Mouse (Mus musculus) monocyte, adult 2 months (primary cell): Measurements from ENCODE around the gene Lemd1.

ENCODE experiments used
- DNase-seq, 2 experiments: peaks; one replicate each; pipeline ENCODE4 v3.0.0; 2022; ENCODE audit warnings: low spot score in 2 of 2, low read depth in 1 of 2

Gene Lemd1

DNA sequence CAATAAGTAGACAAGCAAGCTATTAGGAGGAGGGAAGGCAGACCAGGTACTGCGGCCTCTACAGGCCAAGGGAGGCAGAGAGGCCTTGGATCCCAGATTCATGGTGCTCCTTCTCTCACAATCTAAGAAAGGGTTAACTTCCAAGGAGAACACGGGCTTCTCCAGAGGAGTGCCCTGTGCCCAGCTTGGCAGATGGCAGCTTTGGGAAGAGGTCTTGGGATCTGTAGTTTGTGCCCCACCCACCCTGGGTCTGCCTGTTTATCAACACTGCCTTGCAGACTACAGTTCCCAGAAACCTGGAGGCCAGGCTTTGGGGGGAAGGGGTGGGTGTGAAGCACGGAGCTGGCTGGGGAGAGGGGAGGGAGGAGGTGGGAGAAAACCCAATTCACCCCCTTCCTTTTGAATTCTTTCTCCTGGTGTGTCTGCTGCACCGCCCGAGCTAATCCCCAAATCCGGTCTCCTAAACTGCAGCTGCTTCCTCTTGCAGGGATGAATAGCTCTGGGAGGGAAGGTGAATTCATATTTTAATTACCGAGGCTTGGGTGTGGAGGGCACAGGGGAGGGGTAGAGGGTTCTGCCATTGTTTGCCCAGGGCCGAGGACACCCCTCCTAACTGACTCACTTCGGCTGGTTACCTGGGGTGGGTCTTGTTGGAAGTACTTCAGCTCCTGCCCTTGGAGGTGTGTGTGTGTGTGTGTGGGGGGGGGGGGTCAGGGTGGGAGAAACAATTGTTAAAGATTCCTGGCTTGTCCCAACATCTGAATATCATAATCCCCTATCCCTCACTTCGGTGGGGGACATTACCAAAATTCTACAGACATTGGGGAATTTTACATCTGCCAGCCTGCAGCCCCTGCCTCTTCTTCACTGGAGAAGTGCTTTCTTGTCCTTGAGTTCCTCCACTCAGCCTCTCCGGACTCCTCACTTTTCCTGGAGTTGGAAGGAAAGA lies 9.6 kb downstream of the Lemd1 start:
- DNase-seq, result no peak

- no peak for DNase-seq
Observed at GRCm38 (mm10) chr1:132201511-132201860, 10.3 kb downstream of the Lemd1 start.

DNA sequence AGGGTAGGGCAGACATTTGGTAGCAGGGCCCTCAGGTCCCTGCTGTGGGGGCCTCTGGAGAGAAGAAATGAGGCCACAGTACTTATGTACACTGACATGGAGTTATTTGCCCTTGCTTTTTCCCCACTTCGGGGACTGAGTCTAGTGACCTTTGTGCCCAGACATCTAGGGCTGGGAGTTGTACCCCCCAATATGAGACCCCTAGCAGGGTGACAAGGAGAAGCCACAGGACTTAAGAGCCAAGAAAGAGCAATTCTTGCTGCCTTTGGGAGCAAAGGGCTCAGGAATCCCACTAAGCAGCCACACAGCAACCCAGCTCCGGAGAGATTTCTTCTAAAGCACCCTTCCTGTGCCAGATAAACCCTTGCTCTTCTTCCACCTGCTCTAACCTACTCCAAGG lies 10.7 kb downstream of the Lemd1 start:
- no peak for DNase-seq

GRCm38 (mm10) chr1:132202771-132203170 lies 11.5 kb downstream of the Lemd1 start:
- DNase-seq, result no peak

GRCm38 (mm10) chr1:132205958-132206357 lies 14.7 kb downstream of the Lemd1 start:
- no peak for DNase-seq

DNA sequence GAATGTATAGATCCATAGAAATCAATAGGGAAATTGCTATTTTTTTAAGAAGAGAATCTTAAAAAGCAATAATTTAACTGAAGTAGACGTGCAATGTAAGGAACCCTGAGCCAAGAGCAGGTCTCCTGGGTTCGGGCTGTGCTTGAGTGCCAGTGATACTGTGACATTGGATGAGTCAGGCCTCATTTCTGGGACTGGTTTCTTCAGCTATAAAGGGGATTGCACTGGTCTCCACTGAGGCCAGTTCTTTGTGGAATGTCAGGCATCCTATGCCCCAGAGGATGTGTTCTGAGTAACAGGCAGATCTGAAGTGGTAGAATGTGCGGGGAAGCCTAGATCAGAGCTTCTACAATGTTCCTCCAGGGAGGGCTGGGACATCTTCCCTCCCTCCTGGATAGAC lies 15.6 kb downstream of the Lemd1 start:
- no peak for DNase-seq

- no peak for DNase-seq
Observed at GRCm38 (mm10) chr1:132208154-132208553, 16.9 kb downstream of the Lemd1 start.

GRCm38 (mm10) chr1:132209400-132209799 lies 18.2 kb downstream of the Lemd1 start:
- DNase-seq, result no peak

GRCm38 (mm10) chr1:132210922-132211321 lies 19.7 kb downstream of the Lemd1 start:
- no peak for DNase-seq

GRCm38 (mm10) chr1:132211672-132212071 lies 20.4 kb downstream of the Lemd1 start:
- no peak for DNase-seq

GRCm38 (mm10) chr1:132212218-132212617 lies 21.0 kb downstream of the Lemd1 start:
- DNase-seq, result no peak

- DNase-seq, result no peak
Observed at GRCm38 (mm10) chr1:132213076-132213475, 21.8 kb downstream of the Lemd1 start.

GRCm38 (mm10) chr1:132216276-132216675 lies 25.0 kb downstream of the Lemd1 start:
- no peak for DNase-seq

GRCm38 (mm10) chr1:132221627-132222026 lies 30.4 kb downstream of the Lemd1 start:
- DNase-seq, result no peak

DNA sequence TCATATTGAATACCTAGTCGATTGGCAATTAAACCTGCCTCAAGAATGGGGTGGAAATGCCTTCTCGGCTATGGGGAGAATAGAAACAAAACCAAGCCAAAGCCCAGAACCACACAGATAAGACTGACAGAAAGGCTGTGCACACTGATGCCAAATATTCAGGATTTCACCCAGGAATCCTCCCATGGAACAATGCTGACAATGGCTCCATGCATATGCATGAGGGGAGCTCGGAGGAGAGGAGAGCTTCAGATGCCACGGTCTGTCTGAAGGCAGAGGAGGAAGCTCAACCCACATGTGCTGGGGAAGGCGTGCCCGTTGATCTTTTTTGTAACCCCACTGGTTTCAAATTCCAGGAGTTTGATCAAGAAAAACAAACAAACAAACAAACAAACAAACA lies 30.9 kb downstream of the Lemd1 start:
- no peak for DNase-seq

DNA sequence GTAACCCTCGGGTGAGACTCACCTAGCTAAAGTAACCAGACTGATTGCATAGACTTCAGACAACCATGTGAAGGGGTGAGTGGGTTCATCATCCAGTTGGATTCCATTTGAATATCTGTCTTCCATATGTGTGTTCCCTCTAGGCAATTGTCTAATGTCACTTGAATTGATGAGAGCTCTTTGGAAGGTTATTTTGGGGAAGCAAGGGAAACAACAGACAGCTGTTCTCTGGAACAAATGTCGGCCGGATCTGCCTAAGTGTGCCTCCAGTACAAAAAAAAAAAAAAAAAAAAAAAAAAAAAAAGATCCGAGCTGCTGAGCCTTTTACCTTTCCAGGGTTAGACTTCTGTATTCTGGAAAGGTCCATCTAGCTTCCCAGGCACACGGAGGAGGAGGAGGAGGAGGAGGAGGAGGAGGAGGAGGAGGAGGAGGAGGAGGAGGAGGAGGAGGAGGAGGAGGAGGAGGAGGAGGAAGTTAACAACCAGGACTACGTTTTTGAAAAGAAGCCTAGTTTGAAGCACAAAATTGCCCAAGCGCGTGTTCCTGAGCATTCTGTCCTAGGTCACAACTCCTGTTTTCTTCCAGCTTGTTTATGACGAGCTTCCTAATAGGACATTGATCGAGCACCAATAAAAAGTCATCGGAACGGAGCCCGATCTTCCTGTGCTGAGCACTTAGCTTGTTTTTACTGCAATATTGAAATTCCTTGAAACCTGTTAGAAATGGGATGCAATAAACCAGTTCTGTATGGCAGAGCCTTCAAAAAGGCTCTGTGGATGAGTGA lies 35.3 kb downstream of the Lemd1 start:
- DNase-seq, result no peak

DNA sequence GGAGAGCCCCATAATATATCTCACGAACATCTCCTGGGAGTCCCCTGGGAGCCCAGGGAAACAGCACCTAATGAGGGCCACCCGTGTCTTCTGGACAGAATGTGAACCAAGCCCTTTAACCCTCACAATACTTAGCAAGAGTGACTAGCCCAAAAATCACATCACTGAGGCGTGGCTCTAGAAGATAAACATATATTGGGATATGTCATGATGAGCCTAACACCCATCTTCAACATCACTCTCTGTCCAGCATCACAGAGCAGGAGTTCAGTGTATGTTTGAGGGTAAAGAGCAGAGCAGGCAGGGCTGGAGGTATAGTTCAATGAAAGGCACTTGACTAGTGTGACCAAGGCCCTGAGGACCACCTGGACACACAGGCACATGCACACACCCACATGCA lies 38.4 kb downstream of the Lemd1 start, which contains the start of gene Gm10188:
Gm10188 (minus strand) TSS at position 101 of the 400 bp plus-strand sequence.
- DNase-seq, result no peak

DNA sequence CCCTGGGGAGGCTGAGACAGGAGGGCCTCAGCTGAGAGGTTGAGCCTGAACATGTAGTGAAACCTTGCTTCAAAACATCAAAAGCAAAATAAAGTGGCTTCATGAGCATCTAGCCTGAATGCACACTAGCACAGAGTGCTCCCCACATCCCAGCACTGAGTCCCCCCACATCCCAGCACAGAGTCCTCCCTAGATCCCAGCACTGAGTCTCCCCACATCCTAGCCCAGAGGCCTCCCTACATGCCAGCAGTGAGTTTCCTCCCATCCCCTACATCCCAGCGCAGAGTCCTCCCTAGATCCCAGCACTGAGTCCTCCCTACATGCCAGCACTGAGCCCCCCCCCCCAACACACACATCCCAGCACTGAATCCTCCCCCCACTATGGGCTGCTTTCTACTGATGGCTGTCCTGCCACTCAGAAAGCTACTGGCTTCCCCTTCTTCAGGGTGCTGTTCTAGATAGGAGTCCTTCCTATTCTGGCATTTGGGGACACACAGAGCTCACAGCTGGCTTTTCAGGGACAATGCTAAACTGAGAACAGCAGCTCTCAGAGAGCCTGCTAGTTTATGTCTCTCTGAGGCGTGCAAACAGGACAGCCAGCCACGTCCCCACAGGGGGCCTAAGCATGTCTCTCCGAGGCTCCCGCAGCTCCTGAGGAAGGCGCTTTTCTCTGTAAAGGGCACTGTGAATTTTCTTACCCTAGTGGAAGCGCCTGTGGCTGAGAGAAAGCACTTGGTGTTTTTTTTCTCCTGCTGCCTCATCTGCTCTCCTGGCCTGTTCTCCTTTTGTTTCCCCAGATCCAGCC lies 40.4 kb downstream of the Lemd1 start:
- DNase-seq, result no peak

DNA sequence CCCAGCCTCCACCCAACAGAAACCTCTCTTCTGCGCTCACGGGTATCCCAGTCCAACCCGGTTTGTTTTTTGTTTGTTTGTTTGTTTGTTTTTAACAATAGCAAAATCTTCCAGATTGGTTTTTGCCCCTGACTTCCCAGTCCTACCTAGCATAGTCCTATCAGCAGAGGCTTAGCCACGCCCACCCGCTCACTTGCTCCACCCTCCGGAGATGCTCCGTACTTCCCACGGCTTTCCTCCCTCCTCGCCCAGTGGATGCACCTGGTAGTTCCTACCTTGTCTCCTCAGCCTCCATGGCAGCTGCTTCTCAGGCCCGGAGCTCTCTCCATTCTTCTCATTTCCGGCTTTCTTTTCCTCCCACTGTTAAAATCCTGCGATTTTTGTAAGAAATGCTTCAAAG lies 42.3 kb downstream of the Lemd1 start:
- DNase-seq, result no peak

GRCm38 (mm10) chr1:132234757-132235273 lies 43.6 kb downstream of the Lemd1 start:
- DNase-seq, result no peak

DNA sequence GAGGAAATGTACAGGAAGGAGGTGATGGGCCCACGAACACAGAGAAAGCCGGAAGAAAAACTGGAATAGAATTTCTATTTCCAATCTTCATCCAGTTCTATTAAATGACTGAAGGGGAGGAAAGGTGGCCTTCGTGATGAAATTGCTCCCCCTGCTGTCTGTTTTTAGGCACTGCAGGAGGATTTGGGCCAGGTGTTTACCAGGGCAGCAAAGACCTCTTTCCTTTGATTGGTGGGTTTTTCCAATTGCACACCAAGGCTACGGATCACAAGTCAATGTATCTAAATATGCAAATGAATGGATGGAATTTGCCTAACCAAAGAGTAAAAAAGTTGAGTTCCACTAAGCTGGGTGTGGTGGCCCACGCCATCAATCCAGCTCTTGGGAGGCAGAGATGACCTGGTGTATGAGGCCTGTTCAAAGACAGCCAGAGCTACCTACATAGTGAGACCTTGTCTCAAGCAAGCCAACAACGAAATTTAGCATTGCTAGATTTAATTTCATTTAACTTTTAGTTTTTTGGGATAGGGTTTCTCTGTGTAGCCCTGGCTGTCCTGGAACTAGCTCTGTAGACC lies 46.4 kb downstream of the Lemd1 start:
- DNase-seq, result peak in 1 of 2 experiments; percentile 5
